Mouse (Mus musculus) kidney, adult 8-10 months (tissue): ENCODE results near the gene Gm36176.

Source experiments
- DNase-seq, 2 experiments: peaks; one replicate each; pipeline ENCODE4 v3.0.0; 2022

Gm36176 gene

GRCm38 (mm10) chr10:77882553-77882952 lies 36.0 kb downstream of the Gm36176 start:
- no peak for DNase-seq

- DNase-seq, result no peak
Measured at GRCm38 (mm10) chr10:77886007-77886747, 39.6 kb downstream of the Gm36176 start.

GRCm38 (mm10) chr10:77890987-77891565 lies 44.5 kb downstream of the Gm36176 start:
- DNase-seq, result no peak

- DNase-seq, result peak in 1 of 2 experiments; percentile 24
Measured at GRCm38 (mm10) chr10:77895562-77895961, 49.0 kb downstream of the Gm36176 start.
